Mouse (Mus musculus) kidney, postnatal 0 days (tissue): ENCODE measurements around the gene Dzip1. TPM values are rescaled to one million over a fixed set of nuclear protein-coding genes. Genes with fewer than 3 reads are reported as not detected.

Experiments
- ATAC-seq: fragments of 200-750 bp; cut with Nextera tagmentation; replicated peaks from 2 replicates; pipeline ENCODE4 v1.8.0; 2017; ENCODE audit warnings: low read depth, moderate number of reproducible peaks, moderate TSS enrichment, moderate library complexity; ENCODE audit not compliant: low FRiP score
- DNase-seq: peaks from one replicate; pipeline ENCODE4 v3.0.0-alpha.2; 2016; ENCODE audit warnings: low spot score
- H3K27ac ChIP-seq: fragments of 300-500 bp; sonication (generic); 2 replicates; pipeline ENCODE4 v1.5.1; 2014; ENCODE audit warnings: mild to moderate bottlenecking
- H3K27me3 ChIP-seq: fragments of 300-500 bp; sonication (generic); 2 replicates; pipeline ENCODE4 v1.6.1; 2014; ENCODE audit warnings: low read length, mixed read lengths; ENCODE audit not compliant: insufficient read depth
- H3K36me3 ChIP-seq: fragments of 300-500 bp; sonication (generic); 2 replicates; pipeline ENCODE4 v1.6.1; 2014; ENCODE audit warnings: low read length, mixed read lengths; ENCODE audit not compliant: insufficient read depth
- H3K4me1 ChIP-seq: fragments of 300-500 bp; sonication (generic); replicated peaks from 2 replicates; pipeline ENCODE4 v1.6.1; 2014; ENCODE audit warnings: antibody characterized with exemption, low read length, mixed read lengths; ENCODE audit not compliant: insufficient read depth
- H3K4me2 ChIP-seq: fragments of 300-500 bp; sonication (generic); 2 replicates; pipeline ENCODE4 v1.6.1; 2014; ENCODE audit warnings: mild to moderate bottlenecking, low read length, moderate library complexity, mixed read lengths
- H3K4me3 ChIP-seq: fragments of 300-500 bp; sonication (generic); replicated peaks from 2 replicates; pipeline ENCODE4 v1.5.1; 2014; ENCODE audit warnings: low read depth, low read length
- H3K9ac ChIP-seq: fragments of 300-500 bp; sonication (generic); 2 replicates; pipeline ENCODE4 v1.6.1; 2014; ENCODE audit warnings: low read depth, low read length
- H3K9me3 ChIP-seq: fragments of 300-500 bp; sonication (generic); replicated peaks from 2 replicates; pipeline ENCODE4 v1.6.1; 2016; ENCODE audit warnings: low read length, inconsistent platforms, mixed read lengths
- CTCF ChIP-seq: IDR thresholded peaks from 2 replicates; pipeline ENCODE4 v1.5.1; 2016; ENCODE audit warnings: antibody characterized with exemption, low read depth, mild to moderate bottlenecking, moderate library complexity
- WGBS: fragments of 180-500 bp; shearing (Covaris S2); extraction: QIAGEN DNeasy Blood & Tissue Kit; methylation state at CpG from one replicate; pipeline ENCODE4 v1.1.7; 2014; 5-methylcytosine and 5-hydroxymethylcytosine counted together
- polyA plus RNA-seq: library from polyadenylated mRNA; unstranded; fragments of >200 nt; fragmentation: Nextera tagmentation; extraction: Ambion mirVana; gene quantifications from 2 replicates; pipeline ENCODE4 v1.2.1, GENCODE M21; 2015

The Dzip1 gene
- polyA plus RNA-seq, 1 experiment from 2014 or later, result 10.7 TPM

- Histone ChIP-seq H3K4me3 (no peak overlapping the region), H3K4me1 (no peaks in the 10 kb centered on the region), H3K27me3 (no peaks in the 10 kb centered on the region), H3K4me2 (peak overlapping the region; percentile 23), H3K27ac (peak overlapping the region; percentile 54), H3K9me3 (no peaks in the 10 kb centered on the region), H3K9ac (no peak overlapping the region), H3K36me3 (0 out of 2 replicates have a peak, but pooled peaks cover 14% of the 10 kb centered on the region)
- TF ChIP-seq CTCF, result no peak
- ATAC-seq, result peak; percentile 47; the same call in 1 of the 2 replicates
- peak; percentile 82 for DNase-seq
- WGBS, result 63% methylated on average over 18 of the region's 18 CpGs
Observed at GRCm38 (mm10) chr14:118883344-118884249, 41.7 kb downstream of the Dzip1 start.

GRCm38 (mm10) chr14:118880696-118881095 is 44.6 kb downstream of the Dzip1 start:
- 78% methylated on average over 10 of the region's 10 CpGs for WGBS
- Histone ChIP-seq H3K9me3 (no peaks in the 10 kb centered on the region), H3K27ac (no peak overlapping the region), H3K4me3 (no peak overlapping the region), H3K4me1 (no peaks in the 10 kb centered on the region), H3K9ac (no peak overlapping the region), H3K36me3 (0 out of 2 replicates have a peak, but pooled peaks cover 11% of the 10 kb centered on the region), H3K27me3 (no peaks in the 10 kb centered on the region), H3K4me2 (no peak overlapping the region)
- TF ChIP-seq CTCF, result no peak
- DNase-seq (no peak), ATAC-seq (no peak)

GRCm38 (mm10) chr14:118878346-118878910 is 46.8 kb downstream of the Dzip1 start:
- H3K27me3 ChIP-seq, result no peaks in the 10 kb centered on the region
- ATAC-seq (no peak), DNase-seq (no peak)
- H3K36me3 ChIP-seq, result 0 out of 2 replicates have a peak, but pooled peaks cover 12% of the 10 kb centered on the region
- H3K4me3 ChIP-seq, result no peak overlapping the region
- H3K9ac ChIP-seq, result no peak overlapping the region
- no peak for TF ChIP-seq CTCF
- H3K27ac ChIP-seq, result no peak overlapping the region
- H3K4me1 ChIP-seq, result no peaks in the 10 kb centered on the region
- no peaks in the 10 kb centered on the region for H3K9me3 ChIP-seq
- no peak overlapping the region for H3K4me2 ChIP-seq
- 87% methylated on average over 11 of the region's 11 CpGs for WGBS

GRCm38 (mm10) chr14:118874786-118875415 is 50.4 kb downstream of the Dzip1 start:
- ATAC-seq, result peak; percentile 63
- no peaks in the 10 kb centered on the region for H3K27me3 ChIP-seq
- no peak for TF ChIP-seq CTCF
- no peaks in the 10 kb centered on the region for H3K9me3 ChIP-seq
- WGBS, result 39% methylated on average over 10 of the region's 10 CpGs
- H3K4me1 ChIP-seq, result no peaks in the 10 kb centered on the region
- 0 out of 2 replicates have a peak overlapping the region, but pooled peaks have one; percentile 25 for H3K27ac ChIP-seq
- no peak overlapping the region for H3K9ac ChIP-seq
- no peak overlapping the region for H3K4me3 ChIP-seq
- DNase-seq, result no peak
- H3K4me2 ChIP-seq, result no peak overlapping the region
- H3K36me3 ChIP-seq, result 0 out of 2 replicates have a peak, but pooled peaks cover 9% of the 10 kb centered on the region

DNA sequence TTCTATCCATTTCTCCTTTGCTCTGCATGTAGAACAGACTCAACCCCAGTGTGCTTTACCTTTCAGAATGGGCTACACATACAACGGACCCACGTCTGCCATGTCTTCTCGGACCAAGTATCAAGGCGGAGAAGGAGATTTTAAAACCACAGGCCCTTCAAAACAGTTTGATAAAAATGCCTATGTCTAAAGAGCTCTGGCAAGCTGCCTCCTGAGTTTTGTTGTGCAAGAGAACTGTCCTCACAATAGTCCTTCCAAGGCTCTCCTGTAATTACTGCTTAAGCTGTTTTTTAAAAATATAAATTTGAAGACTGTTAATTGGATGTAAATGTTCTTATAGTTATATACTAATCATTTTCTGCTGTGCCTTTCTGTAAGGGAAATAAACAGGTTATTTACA is 51.1 kb downstream of the Dzip1 start:
- Histone ChIP-seq H3K4me3 (no peak overlapping the region), H3K9ac (no peak overlapping the region), H3K27me3 (no peaks in the 10 kb centered on the region), H3K4me1 (no peaks in the 10 kb centered on the region), H3K36me3 (0 out of 2 replicates have a peak, but pooled peaks cover 5% of the 10 kb centered on the region), H3K9me3 (no peaks in the 10 kb centered on the region), H3K4me2 (no peak overlapping the region), H3K27ac (no peak overlapping the region)
- no peak for TF ChIP-seq CTCF
- ATAC-seq (no peak), DNase-seq (no peak)
- WGBS, result 93% methylated on average over 4 of the region's 4 CpGs

DNA sequence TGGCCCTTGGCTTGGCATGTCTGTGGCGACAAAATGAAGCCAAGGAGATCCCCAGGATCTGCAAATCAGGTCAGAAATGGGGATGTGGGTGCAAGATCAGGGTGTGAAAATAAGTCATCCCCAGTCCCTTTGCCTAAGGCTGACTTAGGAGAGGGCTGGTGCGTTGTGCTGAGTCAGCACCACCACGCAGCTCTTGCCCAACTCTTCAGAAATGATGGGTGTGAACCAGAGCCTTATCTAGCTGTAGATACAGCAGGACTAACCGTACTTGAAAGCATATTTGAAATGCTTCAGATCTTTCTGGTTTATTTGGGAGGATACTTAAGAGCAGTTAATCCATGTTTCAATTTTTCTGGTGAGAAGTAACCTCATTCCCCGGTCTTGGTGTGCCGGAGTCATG is 55.5 kb downstream of the Dzip1 start:
- no peak for TF ChIP-seq CTCF
- DNase-seq (no peak), ATAC-seq (no peak)
- no peaks in the 10 kb centered on the region for H3K9me3 ChIP-seq
- 81% methylated on average over 6 of the region's 6 CpGs for WGBS
- H3K9ac ChIP-seq, result no peak overlapping the region
- no peak overlapping the region for H3K4me3 ChIP-seq
- H3K27ac ChIP-seq, result no peak overlapping the region
- H3K4me2 ChIP-seq, result no peak overlapping the region
- H3K27me3 ChIP-seq, result no peaks in the 10 kb centered on the region
- 0 out of 2 replicates have a peak, but pooled peaks cover under 1% of the 10 kb centered on the region for H3K36me3 ChIP-seq
- H3K4me1 ChIP-seq, result no peaks in the 10 kb centered on the region
